Mouse (Mus musculus): ENCODE data around the gene Tjp2. TPM values are rescaled to one million over a fixed set of nuclear protein-coding genes. Genes with fewer than 3 reads are reported as not detected.
"Not testable (repeated sequence)": the region's sequence is repeated elsewhere in the genome, so short reads cannot be mapped to it uniquely, and the experiment has no call there.

Gene Tjp2
- 10 to 100 TPM; 14.5 to 17.3 TPM for total RNA-seq (2021)
- long read RNA-seq, experiment 1, full-length matches to known transcripts: 3 of 7 reads
- long read RNA-seq, experiment 1, partial matches to known transcripts: 1 of 7 reads
- long read RNA-seq, experiment 1, other reads (novel, unspliced or antisense): 3 of 7 reads
- long read RNA-seq, experiment 2, full-length matches to known transcripts: 1 of 8 reads
- long read RNA-seq, experiment 2, partial matches to known transcripts: 3 of 8 reads
- long read RNA-seq, experiment 2, other reads (novel, unspliced or antisense): 4 of 8 reads

DNA sequence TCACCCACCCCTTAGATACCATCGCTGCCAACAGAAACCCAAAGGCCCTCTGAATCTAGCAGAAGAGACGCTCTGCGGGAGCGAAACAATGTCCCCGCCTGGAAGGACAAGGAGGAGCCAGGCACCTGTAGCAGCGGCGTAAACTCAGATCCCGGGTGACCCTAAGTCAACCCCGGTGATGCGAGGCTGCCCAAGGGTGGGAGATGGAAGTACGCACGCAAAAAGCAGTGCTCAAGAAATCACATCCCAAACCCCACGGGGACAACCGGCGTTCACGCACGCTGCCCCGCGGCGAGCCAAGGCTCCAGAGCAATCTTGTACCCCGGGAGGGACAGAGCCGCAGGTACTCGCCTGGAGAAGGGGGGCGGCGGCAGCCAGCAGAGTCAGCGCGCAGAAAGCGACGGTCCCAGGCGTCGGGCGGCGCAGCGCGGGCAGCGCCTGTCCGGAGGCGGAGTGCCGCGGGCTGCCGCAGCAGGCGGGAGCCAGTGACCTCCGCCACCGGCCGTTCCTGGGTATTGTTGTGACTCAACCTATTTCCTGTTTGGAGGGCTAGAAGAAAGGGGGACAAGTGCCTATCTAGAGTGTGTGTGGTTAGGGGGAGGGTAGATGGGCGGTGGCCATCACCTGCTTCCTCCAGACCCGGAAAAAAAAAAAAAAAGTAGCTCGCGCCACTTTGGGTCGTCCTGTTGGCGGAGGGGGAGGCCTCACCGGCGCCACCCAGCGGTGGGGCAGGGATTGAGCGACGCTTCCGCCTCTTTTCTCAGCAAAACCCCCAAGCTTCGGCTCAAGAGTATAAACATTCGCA, at the start of gene Tjp2:
Gene Tjp2, minus strand, starts transcription at position 531 of the 805 bp plus-strand sequence.
- peak; percentile 34 to 46 for DNase-seq (ENCODE audit: low spot score in 2 of 2)

DNA sequence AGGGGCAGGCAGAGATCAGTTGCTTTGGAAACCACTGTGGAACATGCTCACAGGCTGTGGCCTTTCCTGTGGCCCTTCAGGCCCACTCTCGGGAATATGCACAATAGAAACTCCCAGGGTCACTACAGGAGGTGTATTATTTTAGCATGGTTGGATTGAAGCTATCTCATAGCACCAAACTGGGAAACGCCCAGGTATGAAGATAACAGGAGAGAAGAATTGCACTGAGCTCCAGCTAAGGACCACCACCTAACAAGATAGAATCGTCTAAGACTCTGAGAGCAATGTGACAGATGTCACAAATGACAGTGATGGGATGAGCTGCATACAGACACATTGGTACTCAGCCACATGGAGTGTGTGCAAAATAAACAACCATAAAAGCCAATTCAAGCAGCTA, 49.5 kb upstream of the Tjp2 start:
- DNase-seq (ENCODE audit: low spot score in 2 of 2): no peak

DNA sequence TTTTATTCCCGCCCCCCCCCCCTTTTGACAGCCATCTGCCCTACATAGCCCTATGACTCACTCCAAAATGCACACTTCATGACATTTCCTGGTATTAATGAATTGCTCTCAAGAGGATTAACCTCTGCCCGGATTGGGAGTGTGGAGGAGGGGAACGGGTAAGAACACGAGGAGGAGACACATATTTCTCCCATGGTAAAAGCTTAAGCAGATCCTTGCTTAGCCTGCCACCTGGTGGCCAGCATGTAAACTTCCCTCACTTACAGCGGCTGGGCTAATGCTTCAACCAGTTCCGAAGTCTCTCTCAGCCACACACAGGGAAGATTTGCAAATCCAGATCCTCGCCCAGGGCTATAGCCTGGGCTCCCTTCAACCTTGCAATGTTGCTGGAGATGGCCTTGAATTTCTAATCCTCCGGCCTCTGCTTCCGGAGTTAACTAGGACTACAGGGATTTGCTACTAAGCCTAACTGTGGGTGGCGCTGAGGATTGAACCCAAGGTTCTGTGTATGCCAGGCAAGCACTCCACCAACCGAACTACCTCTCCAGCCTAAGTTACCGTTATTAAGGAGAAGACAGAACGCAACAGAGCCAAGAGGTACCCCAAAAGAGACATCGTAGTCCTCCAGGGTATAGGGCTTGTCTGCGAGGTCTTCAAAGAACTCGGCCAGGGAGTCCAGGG, 47.1 kb upstream of the Tjp2 start:
- peak; percentile 37 to 61 for DNase-seq (ENCODE audit: low spot score in 2 of 2)

DNA sequence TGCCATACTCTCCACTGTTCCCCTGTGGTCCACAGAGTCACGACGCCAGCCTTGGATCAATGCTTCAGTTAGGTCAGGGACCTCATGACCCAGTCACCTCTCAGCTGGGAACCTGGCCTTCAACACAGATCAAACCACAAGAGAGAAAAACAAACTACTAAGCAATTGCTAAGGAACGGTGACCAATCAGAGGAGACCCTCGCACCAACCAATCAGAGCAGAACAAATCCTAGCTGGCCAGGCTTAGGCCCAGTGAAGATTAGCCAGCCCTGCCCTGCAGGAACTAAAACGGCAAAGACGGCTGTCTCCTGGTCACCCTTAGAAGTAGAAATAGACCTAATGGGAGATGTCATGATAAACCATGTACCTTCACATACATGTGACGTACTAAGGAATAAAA, 46.5 kb upstream of the Tjp2 start:
- DNase-seq (ENCODE audit: low spot score in 2 of 2): no peak

DNA sequence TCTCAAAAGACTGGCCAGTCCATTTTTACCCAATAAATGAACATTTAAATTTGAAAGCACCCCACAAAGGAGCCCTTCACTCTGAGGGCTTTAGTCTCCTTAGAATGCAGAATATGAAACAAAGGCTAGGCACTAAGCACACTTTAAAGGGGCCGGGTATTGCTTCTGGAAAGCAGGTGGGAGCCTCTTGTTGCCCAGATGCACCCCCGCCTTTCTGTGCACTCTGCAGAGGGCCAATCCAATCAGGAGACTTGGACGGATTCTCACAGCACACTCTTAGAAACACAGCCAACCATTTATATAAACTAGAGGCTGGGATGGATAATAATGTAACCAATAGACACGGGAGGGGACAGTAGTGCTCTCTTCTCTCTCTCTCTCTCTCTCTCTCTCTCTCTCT, 43.7 kb upstream of the Tjp2 start:
- DNase-seq (ENCODE audit: low spot score in 2 of 2): no peak

DNA sequence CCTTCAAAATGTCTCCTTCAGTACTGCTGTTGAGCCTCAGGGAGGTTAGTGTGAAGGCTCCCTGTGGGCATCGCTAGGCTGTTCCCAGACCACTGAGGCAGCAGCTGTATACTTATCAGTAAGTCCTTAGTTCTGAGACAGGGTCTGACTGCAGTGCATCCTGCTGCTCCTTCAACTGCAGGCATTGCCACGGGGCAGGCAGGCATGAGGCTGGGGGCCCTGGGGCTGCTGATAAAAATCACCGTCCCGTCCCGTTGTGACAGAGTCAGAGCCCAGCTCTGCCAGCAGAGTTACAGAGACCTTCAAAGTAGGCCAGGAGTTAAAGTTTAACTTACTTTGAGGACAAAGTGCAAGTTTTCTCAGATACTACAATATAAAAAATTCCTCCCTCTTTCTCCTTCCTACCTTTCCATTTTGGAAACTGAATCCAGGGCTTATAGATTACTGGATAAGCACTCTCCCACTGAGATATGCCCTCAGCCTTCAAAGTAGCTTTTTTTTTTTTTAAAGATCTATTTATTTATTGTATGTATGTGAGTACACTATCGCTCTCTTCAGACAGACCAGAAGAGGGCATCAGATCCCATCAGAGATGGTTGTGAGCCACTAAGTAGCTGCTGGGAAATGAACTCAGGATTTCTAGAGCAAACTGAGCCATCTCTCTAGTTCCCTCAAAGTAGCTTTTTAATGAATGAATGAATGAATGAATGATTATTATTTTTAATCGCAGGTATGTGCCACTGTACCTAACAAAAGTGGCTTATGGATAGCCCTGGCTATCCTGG, 41.4 kb upstream of the Tjp2 start:
- no peak for DNase-seq (ENCODE audit: low spot score in 2 of 2)

DNA sequence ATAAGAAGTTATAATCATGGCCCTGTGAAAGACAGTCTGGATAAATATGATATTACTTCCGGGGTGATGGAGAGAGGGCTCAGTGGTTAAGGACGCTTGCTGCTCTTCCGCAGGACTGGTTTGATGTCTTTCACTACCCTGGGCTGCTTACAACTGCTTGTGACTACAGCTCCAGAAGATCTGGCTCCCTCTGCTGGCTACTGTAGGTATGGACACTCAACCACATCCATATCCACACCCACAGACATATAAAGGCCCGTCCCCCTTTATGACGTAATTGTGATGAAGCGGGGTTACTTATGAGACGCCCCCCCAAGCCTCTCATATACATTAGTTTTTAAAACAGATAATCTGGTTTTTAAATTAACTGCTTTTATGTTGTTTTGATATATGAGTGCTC, 40.2 kb upstream of the Tjp2 start:
- DNase-seq (ENCODE audit: low spot score in 2 of 2): peak; percentile 23 to 41

DNA sequence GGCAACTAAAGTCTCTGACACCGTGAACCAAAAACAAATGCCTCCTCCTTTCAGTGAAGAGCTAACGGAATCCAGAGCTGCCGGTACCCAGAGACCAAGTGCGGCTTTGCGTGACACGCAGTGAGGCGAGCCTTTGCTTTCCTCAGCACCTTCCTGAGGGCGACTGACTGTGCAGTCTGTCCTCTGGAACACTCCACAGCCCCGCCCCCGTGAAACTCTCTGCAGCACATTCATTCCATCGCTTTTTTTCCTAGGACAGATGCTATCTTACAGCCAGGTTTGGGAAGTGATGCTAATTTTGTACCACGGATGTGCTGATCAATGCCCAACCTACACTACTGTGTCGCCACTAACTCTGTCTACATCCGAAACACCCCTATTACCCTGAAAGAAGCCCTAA, 37.9 kb upstream of the Tjp2 start:
- DNase-seq (ENCODE audit: low spot score in 2 of 2): no peak

DNA sequence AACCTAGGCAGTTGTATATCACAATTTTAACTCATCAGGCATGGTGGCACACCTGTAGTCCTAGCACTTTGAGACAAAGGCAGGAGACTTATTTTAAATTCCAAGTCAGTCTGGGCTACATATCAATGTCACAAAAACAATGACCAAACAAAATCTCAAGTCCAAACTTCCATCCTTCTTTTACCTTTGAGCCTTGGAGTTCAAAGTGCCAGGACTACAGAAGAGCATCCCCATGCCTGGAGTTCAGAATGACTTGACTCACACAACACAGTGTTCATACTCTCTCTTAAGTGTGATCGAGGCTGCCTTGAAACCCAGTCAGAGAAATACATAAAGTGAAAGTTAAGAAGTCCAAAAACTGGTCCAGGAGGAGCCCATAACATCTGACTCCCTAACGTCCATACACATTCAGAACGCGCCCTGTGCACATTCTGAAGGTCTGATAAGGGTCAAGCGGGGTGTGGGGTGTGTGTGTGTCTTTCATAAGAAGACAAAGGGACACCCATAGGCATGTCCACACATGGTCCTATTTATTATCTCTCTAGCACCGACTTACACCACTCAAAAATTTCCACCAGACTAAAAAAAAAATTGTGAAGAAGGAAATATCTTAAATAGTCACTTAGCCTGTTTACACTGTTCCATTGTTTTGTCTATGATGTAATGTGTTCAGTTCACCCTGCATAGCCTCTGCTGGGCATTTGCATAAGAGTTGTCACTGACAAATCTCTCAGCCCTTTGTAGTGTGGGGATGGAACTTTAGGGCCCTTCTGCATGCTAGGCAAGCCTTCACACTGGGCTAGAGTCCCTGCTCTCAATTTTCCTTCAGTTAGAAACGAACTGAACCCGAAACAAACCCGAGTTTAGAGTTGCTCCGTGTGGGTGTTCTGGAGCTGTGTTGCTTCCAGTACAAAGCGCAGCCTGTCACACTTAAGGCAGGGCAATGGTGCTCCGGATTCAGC, 34.8 kb upstream of the Tjp2 start:
- no peak for DNase-seq (ENCODE audit: low spot score in 2 of 2)

DNA sequence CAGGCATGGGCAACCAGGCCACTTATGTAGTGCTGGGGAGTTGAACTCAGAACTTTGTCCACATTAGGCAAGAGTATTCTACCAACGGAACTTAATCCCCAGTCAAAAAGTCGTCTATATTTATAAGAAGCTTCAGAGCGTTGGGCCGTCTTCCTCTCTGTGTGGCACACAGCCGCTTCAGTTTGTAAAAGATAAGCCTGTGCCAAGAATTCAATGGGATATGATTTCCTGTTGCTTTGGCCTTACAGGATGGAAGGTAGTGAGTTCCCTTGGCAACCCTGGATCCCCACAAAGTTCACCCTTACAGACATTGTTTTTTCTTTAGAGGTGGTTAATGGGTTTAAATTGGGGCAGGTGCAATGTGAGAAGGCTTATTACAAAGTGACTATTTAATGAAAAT, 33.5 kb upstream of the Tjp2 start:
- DNase-seq (ENCODE audit: low spot score in 2 of 2): no peak

DNA sequence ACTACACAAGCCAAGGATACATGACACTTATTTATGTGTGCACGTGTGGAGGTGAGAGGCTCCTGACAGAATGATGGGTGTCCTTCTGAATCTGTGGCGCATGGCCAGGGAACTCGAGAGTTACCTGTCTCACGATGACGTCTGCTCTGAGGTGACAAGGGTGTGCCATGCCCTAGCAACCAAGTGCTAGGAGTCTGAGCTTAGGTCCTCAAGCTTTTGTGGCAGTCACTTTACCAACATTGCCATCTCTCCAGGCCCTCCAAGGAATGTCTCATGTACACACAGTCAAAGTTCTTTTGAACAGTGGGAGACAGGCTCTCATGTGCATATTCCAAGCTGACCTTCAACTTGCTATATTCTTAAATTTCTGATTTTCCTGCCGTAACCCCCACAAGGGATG, 33.1 kb upstream of the Tjp2 start:
- DNase-seq (ENCODE audit: low spot score in 2 of 2): no peak

DNA sequence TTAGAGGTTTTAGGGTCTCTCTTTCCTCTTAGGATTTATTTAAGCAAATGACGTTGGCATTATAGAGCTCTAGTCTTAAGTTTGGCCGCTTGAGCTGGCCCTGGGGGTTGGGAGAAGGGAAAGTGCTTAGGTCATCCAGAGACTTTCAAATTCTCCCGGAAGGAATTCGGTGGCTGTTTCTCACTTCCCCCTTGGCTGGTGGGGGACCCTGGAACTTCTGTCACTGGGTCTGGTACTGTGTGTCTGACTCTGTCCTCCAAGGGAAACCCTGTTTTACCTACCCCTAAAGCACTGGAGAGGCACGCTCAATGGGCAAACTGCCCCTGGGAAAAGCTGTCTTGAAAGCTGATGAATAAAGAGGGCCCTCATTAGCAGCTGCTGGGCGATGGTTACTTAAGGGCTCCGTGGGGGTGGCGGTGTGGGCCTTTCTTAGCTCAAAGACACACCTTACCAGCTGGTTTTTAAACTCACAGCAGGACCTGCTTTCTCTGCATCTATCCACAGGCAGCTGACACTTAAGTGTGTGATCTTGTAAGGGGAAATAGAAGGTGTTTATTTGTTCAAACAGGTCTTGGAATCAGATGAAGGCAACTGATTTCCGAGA, 28.9 kb upstream of the Tjp2 start:
- no peak for DNase-seq (ENCODE audit: low spot score in 2 of 2)

DNA sequence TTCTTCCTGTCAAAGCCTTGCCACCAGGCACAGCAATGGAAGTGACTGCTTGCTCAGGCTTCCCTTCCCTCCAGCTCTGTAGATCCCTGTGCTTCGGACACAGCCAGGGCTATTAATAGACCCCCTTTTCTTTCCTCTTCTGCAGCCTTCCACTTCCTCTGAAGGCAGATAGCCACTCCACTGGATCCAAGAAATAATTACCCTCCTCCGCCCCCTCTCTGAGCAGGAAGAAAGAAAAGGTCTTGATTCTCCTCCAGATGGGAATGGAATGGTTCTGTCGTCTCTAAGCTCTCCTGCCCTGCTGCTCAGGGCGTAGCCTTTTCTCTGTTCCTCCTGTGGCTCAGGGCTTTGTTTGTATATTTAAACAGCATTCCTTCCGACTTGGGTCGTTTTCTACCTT, 27.0 kb upstream of the Tjp2 start:
- no peak for DNase-seq (ENCODE audit: low spot score in 2 of 2)

DNA sequence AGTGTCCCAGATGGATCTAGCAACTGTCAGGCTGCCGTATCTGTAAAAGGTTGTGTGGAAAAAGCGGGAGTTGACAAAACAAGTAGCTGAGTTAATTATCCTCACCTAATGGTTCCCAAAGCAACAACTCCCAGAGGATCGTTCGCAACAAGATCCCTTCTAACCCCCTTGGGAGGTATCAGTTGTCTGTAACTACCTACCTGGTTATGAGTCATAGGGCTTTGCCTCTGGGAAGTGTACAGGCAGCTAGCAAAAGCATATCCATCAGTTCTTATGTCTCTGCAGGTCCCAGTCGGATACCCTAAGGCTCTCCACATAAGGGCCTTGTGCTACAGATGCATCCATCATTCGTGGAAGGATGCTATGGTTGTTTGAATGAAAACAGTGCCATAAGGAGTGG, 18.5 kb upstream of the Tjp2 start:
- DNase-seq (ENCODE audit: low spot score in 2 of 2): no peak

DNA sequence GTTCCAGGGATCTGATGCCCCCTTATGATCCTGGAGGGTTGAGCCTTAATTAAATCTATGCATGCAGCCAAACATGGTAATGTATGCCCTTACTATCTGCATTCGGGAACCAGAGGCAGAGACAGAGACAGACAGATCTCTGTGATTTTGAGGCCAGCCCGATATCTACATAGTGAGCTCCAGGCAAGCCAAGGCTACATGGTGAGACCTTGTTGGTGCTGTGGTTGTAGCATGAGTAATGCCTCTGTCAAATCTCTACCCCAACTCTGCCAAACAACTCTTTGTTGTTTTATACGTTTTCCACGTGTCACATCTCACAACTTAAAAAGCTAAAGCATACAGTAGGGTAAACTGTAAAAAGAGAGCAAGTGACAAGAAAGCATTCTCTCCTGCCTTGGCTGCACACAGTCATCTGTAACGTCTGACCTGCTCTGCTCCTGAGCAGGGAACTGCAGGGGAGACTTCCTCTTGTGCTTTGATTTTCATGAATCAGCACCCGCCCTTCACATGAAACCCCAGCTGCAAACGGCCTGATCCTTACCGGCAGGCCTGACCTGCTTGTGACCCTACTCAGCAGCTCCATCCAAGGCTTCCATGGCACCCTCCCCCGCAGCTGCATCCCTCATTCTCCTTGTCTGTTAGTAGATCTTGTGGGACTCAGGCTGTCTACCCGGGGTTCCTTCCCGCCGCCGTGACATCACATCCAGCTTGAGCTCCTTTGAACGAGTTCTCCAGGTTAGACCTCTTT, 17.1 kb upstream of the Tjp2 start:
- no peak for DNase-seq (ENCODE audit: low spot score in 2 of 2)

DNA sequence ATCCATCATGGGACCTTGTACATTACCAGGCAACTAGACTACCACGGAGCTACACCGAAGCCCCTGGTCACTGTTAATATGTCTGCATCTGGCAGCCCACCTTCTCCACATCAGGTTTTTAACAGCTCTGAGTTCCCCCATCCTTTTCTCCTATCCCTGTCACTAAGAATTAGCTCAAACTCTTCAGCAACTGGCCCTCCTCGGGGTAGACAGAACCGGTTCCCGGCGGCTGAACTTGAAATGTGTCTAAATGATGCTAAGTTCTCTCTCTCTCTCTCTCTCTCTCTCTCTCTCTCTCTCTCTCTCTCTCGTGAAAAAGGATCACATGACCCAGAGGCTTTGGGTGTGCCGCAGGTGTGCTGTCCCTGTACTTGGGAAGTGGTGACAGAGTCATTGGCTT, 16.4 kb upstream of the Tjp2 start:
- DNase-seq (ENCODE audit: low spot score in 2 of 2): no peak

DNA sequence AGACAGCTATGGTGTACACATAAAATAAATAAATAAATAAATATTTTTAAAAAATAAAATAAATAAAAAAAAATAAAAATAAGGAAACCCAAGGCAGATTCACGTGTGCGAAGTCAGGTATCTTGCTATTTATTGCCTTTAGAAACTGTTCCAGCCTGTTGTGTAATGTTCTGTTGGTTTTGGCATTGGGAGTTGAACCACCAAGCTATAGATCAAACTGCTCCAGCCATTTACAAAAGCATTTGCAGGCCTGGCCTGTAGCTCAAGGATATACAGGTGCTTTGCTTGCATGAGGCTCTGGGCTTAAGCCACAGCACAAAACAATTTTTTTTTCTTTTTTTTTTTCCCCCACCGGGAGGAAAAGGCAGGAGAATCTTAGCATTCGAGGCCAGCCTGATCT, 13.2 kb upstream of the Tjp2 start:
- DNase-seq (ENCODE audit: low spot score in 2 of 2): no peak

DNA sequence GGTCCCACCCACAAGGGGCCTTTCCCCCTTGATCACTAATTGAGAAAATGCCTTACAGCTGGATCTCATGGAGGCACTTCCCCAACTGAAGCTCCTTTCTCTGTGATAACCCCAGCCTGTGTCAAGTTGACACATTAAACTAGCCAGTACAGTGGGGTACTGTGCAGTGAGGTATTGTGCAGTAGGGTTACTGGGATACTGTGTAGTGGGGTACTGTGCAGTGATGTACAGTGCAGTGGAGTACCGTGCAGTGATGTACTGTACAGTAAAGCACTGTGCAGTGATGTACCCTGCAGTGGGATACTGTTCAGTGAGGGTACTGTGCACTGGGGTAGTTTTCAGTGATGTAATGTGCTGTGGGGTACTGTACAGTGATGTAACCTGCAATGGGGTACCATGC, 7.5 kb upstream of the Tjp2 start:
- DNase-seq (ENCODE audit: low spot score in 2 of 2): not testable (repeated sequence)

DNA sequence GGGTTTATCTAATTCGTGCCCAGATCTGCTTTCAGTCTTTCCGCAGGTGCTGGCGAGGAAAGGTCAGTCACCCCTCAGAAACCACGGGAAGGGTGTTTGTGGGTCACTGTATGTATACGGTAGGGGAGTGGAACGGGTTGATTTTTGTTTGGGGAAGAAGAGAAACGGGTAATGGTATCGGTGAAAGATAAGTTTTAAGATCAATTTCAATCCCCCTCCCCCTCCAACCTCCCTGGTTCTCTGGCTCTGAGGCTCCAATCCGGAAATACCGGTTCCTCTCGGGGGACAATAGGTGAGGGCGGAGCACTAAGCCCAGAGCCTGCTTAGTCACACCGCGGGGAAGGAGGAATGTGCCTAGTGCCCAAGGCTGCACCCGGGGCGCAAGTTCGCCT, 471 bp upstream of the Tjp2 start:
- no peak for DNase-seq (ENCODE audit: low spot score in 2 of 2)
